Mouse (Mus musculus) bone marrow macrophage, adult 2 months (primary cell): Measurements from ENCODE around the gene Fgd1. TPM values are rescaled to one million over a fixed set of nuclear protein-coding genes. Genes with fewer than 3 reads are reported as not detected.

Experiments
- H3K27ac ChIP-seq: 2 replicates; pipeline ENCODE4 v1.5.1; 2012; ENCODE audit warnings: low read depth, low read length; ENCODE audit not compliant: insufficient read depth
- H3K4me1 ChIP-seq: 2 replicates; pipeline ENCODE4 v1.6.1; 2012; ENCODE audit warnings: low read length; ENCODE audit not compliant: control insufficient read depth, insufficient read depth
- H3K4me3 ChIP-seq: 2 replicates; pipeline ENCODE4 v1.5.1; 2012; ENCODE audit warnings: mild to moderate bottlenecking, low read length, moderate library complexity; ENCODE audit not compliant: insufficient read depth
- CTCF ChIP-seq: IDR thresholded peaks from 2 replicates; pipeline ENCODE4 v1.5.1; 2012; ENCODE audit warnings: low read depth, mild to moderate bottlenecking, low read length, moderate library complexity
- POLR2A ChIP-seq: IDR thresholded peaks from 2 replicates; pipeline ENCODE4 v1.6.1; 2012; ENCODE audit warnings: mild to moderate bottlenecking, low read depth, low read length, borderline replicate concordance
- polyA plus RNA-seq: library from polyadenylated mRNA; stranded (reverse); fragments of >200 nt; gene quantifications from 2 replicates; pipeline ENCODE4 v1.2.4, GENCODE M21; 2012; ENCODE audit not compliant: missing spikeins, insufficient read depth, insufficient read length

Fgd1 gene
- polyA plus RNA-seq, 1 experiment = 0.34 TPM

GRCm38 (mm10) chrX:151047431-151048058 is 1.6 kb downstream of the Fgd1 start:
- H3K4me3 ChIP-seq = peak overlapping the region; percentile 56
- no peak overlapping the region for H3K27ac ChIP-seq
- TF ChIP-seq CTCF (no peak), POLR2A (no peak)
- H3K4me1 ChIP-seq = no peaks in the 10 kb centered on the region

DNA sequence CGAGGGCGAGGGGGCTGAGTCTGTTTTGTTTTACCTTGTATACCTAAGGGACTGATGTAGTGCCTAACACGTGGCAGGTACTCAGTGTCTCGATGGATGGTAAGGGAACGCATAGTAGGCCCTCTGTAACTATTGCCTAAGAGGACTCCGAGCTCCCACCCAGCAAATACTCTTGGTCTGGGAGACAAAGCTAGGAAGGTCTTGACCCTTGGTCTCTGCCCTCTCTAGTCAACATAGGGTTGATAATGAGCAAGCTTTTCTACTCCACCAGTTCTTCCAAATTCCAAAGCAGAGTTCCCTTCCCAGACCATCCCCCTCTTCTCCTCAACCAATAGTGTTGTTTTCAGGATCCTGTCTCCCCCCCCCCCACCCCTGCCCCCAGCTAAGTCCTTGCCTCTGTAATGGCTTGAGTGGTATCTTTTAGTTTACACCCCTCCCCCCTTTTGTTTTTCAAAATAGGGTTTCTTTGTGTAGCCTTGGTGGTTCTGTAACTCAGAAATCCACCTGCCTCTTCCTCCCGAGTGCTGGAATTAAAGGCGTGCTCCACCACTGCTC is 3.8 kb downstream of the Fgd1 start:
- TF ChIP-seq CTCF = no peak
- no peak for TF ChIP-seq POLR2A
- H3K27ac ChIP-seq = no peak overlapping the region
- no peak overlapping the region for H3K4me3 ChIP-seq
- no peaks in the 10 kb centered on the region for H3K4me1 ChIP-seq

DNA sequence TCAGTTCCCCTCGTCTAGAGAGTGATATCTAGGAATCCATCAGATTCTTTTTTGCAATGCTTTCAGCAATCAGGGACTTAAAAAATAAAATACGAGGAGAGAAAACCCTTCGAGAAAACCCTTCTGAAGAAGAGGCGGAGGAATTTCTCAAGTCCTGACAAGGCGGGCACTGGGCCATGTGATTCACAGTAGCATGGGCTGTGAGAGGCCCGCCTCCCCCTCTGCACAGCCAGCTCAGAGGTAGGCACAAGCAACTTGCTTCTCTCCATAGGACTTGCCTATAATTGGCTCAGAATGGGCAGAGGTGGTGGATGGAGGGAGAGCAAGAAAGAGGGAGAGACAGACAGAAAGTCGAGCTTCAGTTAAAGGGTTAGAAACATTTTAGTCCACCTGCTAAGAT is 4.4 kb downstream of the Fgd1 start:
- TF ChIP-seq POLR2A (no peak), CTCF (no peak)
- Histone ChIP-seq H3K27ac (no peak overlapping the region), H3K4me3 (no peak overlapping the region), H3K4me1 (no peaks in the 10 kb centered on the region)

GRCm38 (mm10) chrX:151054489-151054888 is 8.5 kb downstream of the Fgd1 start:
- H3K4me1 ChIP-seq = no peaks in the 10 kb centered on the region
- H3K27ac ChIP-seq = no peak overlapping the region
- TF ChIP-seq CTCF (no peak), POLR2A (no peak)
- H3K4me3 ChIP-seq = no peak overlapping the region

DNA sequence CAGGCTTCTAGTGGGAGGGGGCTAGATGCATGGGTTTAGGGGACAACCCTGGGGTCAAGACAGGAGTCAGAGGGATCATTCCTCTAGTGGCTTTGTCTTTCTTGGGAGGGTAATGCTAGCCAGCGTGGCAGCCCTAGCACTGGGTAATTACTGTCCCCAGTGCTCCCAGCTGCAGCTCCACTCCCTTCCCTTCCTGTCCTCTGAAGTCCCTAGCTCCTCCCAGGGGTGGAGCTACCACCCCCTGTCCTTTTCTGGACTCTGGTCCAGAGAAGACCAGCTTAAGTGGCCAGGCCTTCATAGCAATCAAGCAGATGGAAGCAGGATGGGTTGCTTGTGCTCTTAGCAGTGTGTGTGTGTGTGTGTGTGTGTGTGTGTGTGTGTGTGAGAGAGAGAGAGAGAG is 9.6 kb downstream of the Fgd1 start:
- no peak for TF ChIP-seq CTCF
- TF ChIP-seq POLR2A = no peak
- Histone ChIP-seq H3K4me3 (no peak overlapping the region), H3K4me1 (no peaks in the 10 kb centered on the region), H3K27ac (no peak overlapping the region)

- Histone ChIP-seq H3K4me1 (peaks cover 7% of the 10 kb centered on the region), H3K27ac (no peak overlapping the region), H3K4me3 (no peak overlapping the region)
- no peak for TF ChIP-seq POLR2A
Measured at GRCm38 (mm10) chrX:151059346-151059745, 13.4 kb downstream of the Fgd1 start.

DNA sequence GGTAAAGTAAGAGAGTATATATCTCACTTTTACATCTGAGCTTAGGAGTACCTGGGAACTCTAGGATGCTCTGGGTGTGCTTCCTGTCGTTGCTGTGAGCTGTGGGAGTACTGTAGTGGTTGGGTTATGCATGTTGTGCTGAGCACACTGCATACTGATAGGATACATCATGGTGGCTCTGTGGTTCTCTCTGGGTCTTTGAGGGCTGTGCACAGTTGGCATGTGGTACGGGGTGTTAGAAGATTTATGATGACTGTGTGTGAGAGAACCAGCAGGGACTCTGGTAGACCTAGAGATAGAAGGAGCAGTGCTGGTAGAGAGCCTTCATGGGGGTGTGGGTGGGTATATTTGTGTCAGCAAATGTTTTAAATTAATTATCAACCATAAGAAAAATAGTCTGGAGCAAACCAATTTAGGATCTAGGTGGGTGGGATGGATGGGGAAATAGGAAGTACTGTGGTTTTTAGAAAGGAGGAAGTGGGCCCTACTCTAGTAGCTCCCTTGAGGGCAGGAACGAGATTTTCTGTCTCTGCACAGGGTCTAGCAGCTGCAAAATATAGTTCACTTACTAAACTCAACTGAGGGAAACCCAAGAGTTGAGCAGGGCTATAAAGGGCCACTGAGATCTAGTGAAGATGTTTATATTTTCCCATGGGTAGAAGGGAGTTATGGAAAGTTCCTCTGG is 15.8 kb downstream of the Fgd1 start:
- H3K27ac ChIP-seq = no peak overlapping the region
- H3K4me1 ChIP-seq = peaks cover 7% of the 10 kb centered on the region
- H3K4me3 ChIP-seq = no peak overlapping the region
- TF ChIP-seq POLR2A = no peak
- no peak for TF ChIP-seq CTCF

- Histone ChIP-seq H3K27ac (no peak overlapping the region), H3K4me1 (peaks cover 7% of the 10 kb centered on the region), H3K4me3 (no peak overlapping the region)
- TF ChIP-seq CTCF (no peak), POLR2A (no peak)
Measured at GRCm38 (mm10) chrX:151066071-151066666, 20.2 kb downstream of the Fgd1 start.

GRCm38 (mm10) chrX:151067876-151068275 is 21.9 kb downstream of the Fgd1 start:
- no peak overlapping the region for H3K4me3 ChIP-seq
- H3K4me1 ChIP-seq = no peaks in the 10 kb centered on the region
- no peak for TF ChIP-seq POLR2A
- no peak for TF ChIP-seq CTCF
- H3K27ac ChIP-seq = no peak overlapping the region

DNA sequence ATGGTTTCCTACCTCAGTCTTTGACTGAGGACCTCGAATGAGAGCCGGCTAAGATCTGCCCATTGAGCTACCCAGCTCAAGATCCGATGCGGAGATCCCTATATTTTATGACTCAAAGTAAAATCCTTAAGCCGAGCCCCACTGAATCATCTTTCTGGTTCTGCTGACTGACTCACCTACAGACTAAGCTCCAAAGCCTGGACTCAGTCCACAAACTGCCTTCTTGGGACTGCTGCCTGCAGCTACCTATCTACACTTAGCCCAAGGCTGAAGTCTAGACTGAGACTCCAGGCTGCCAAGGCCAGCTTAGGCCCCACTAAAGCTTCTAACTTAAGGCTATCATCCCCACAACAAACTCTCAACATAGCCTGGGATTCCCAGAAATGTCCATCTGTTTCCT is 30.1 kb downstream of the Fgd1 start:
- TF ChIP-seq CTCF = no peak
- TF ChIP-seq POLR2A = no peak
- H3K4me3 ChIP-seq = no peak overlapping the region
- no peak overlapping the region for H3K27ac ChIP-seq
- H3K4me1 ChIP-seq = no peaks in the 10 kb centered on the region
